Mouse (Mus musculus): ENCODE data around the gene Dll3. TPM values are rescaled to one million over a fixed set of nuclear protein-coding genes. Genes with fewer than 3 reads are reported as not detected.

Dll3 gene
- polyA plus RNA-seq (2012; rRNA removed), result 2.2 TPM in 2 replicates

DNA sequence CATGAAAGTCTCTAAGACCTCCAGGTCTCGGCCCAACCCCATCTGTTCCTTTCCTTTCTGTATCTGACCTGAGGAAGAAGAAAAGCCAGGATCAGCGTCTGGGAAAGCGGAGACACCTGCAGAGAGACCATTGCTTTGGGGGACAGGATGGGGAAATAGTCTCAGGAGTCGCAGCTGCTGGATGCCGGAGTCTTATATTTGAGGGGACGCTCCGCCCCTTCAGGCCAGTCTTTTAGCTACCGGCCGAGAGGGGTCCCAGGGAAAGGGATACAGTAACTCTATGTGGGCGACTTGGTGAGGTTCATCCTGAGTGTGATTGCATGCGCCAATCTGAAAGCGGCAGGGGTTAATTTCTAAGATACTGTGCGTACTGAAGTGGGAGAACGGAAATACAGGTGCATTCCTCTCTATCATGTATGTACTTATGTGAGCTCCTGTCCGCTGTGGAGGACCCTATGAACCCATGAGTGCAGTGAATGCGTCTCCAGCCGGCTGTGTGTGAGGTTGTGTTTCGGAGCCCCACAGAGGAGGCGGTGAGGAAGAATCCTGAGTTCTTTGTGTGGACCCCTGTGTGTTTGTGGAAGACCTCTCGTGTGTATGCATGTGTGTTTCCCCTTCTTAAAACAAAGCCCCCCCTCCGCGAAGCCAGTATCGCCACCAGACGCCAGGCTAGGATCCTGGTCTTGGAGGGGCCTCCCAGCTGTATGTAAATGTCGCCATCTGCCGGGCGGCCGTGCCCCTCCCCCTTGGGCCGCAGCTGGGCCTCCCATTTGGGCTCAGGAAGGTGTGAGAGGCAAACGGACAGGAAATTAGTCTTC lies at the start of gene Dll3:
Dll3 (minus strand) TSS at position 623 of the 818 bp plus-strand sequence.
- TF ChIP-seq CTCF (IDR thresholded peaks at IDR 0.05; ENCODE audit: extremely low read depth, insufficient read depth, low read length) (peak; percentile 19; the same call in 1 of the 2 replicates), POLR2A (IDR thresholded peaks at IDR 0.05; ENCODE audit: extremely low read depth, insufficient read depth, low read length) (no peak)
- Histone ChIP-seq H3K4me3 (ENCODE audit: insufficient read depth, low read length) (no peak within 1 kb of the TSS), H3K4me1 (ENCODE audit: control insufficient read depth, insufficient read depth, low read length) (no peaks in the 10 kb centered on the region), H3K27ac (ENCODE audit: insufficient read depth, low read length) (no peak within 1 kb of the TSS)

DNA sequence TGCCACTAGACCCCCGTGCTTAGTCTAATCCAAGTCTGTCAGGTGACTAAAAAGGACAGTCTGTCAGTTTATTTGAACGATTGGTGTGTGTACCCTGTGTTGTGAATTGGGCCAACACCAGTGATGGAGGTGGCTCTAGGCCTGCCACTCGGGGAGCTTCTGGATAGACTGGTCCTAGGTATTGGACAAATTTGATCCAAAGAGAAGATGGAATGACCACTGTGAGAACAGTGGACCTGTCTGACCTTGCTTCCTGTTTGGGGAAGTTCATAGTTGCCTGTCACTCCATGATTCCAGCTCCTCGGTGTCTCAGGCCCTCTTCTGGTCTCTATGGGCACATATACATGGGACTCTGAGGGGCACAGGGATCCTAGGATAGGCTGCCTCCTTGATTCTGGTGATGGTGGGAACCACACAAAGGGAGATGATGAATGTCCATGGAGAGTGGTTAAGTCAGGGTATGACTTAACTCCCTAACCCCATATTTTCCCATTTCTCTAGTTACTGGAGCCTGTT lies 49.7 kb upstream of the Dll3 start:
- Histone ChIP-seq H3K27ac (ENCODE audit: insufficient read depth, low read length) (no peak overlapping the region), H3K4me1 (ENCODE audit: control insufficient read depth, insufficient read depth, low read length) (no peaks in the 10 kb centered on the region), H3K4me3 (ENCODE audit: insufficient read depth, low read length) (peak overlapping the region; percentile 50; the same call in 1 of the 2 replicates)
- TF ChIP-seq CTCF (IDR thresholded peaks at IDR 0.05; ENCODE audit: extremely low read depth, insufficient read depth, low read length) (no peak), POLR2A (IDR thresholded peaks at IDR 0.05; ENCODE audit: extremely low read depth, insufficient read depth, low read length) (no peak)

DNA sequence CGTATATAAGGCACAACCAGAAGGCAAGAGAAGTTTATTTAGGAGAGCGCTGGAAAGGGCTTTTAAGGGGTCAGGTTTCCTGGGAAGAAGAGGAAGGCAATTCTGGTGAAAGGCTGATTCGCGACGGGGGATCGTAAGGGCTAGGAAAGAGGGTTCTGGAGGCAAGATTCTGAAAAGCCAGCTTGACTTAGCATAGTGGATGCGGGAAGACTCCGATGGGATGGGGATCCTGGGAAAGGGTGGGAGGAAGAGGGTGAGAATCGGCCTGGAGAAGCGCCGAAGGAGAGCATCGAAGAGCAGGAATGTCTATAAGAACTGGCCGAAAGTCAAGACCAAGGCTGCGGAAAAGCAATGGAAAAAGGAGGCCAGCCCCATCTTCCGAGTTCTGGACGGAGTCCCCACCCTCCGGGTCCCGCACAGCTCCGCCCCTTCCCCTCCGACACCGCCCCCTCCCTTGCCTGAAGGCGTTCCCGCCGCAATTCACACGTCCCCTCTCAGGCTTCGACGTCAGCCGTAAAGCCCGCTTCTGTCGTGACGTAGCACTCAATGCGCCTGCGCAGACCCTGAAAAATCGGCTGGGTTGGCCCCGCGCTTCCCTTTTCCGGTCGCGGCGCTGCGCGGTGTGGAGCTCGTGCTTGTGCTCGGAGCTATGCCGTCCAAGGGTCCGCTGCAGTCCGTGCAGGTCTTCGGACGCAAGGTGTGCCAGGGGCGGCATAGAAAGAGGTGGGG lies 48.3 kb upstream of the Dll3 start, which contains the start of gene Rps16:
Rps16 (plus strand) TSS at position 498 of the 729 bp plus-strand sequence.
- H3K27ac ChIP-seq (ENCODE audit: insufficient read depth, low read length), result peak within 1 kb of the TSS; percentile 44; the same call in 1 of the 2 replicates
- TF ChIP-seq CTCF (IDR thresholded peaks at IDR 0.05; ENCODE audit: extremely low read depth, insufficient read depth, low read length), result no peak
- peak; percentile 80 for TF ChIP-seq POLR2A (IDR thresholded peaks at IDR 0.05; ENCODE audit: extremely low read depth, insufficient read depth, low read length)
- H3K4me3 ChIP-seq (ENCODE audit: insufficient read depth, low read length), result peak within 1 kb of the TSS; percentile 50
- H3K4me1 ChIP-seq (ENCODE audit: control insufficient read depth, insufficient read depth, low read length), result no peaks in the 10 kb centered on the region

DNA sequence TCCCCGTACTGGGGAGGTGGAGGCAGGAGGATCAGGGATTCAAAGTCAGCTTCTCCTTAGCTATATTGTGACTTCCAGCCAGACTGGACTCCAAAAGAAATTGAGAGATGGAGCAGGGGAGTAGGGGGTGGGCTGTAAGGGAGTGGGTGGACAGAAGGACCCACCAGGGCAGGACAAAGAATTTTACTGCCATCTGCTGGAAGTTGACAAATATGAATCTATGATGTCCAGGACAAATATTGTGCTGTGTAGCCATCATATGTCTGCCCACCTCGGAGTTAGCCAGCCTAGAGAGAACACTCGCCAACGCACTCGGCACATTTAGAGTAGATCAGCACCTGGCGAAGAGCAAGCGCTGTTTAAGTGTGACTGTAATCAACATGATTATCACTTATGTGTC lies 46.6 kb upstream of the Dll3 start:
- no peak for TF ChIP-seq POLR2A (IDR thresholded peaks at IDR 0.05; ENCODE audit: extremely low read depth, insufficient read depth, low read length)
- TF ChIP-seq CTCF (IDR thresholded peaks at IDR 0.05; ENCODE audit: extremely low read depth, insufficient read depth, low read length), result no peak
- Histone ChIP-seq H3K4me3 (ENCODE audit: insufficient read depth, low read length) (no peak overlapping the region), H3K4me1 (ENCODE audit: control insufficient read depth, insufficient read depth, low read length) (no peaks in the 10 kb centered on the region), H3K27ac (ENCODE audit: insufficient read depth, low read length) (no peak overlapping the region)

DNA sequence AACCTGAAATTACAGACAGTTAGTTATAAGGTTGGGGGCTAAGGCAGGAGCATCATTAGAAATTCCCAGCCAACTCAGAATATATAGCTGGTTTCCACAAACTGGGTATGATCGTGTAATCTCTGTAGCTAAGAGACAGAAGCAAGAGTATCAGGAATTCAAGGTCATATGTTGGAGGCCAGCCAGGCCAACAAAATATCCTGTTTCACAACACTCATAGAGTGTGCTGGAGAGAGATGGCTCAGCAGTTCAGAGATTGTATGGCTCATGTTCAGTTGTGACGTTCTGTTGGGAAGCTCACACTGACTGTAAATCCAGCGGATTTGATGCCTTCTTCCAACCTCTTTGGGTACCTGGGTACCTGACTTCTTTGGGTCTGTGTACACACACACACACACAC lies 45.7 kb upstream of the Dll3 start:
- no peak for TF ChIP-seq CTCF (IDR thresholded peaks at IDR 0.05; ENCODE audit: extremely low read depth, insufficient read depth, low read length)
- no peak for TF ChIP-seq POLR2A (IDR thresholded peaks at IDR 0.05; ENCODE audit: extremely low read depth, insufficient read depth, low read length)
- Histone ChIP-seq H3K4me1 (ENCODE audit: control insufficient read depth, insufficient read depth, low read length) (no peaks in the 10 kb centered on the region), H3K27ac (ENCODE audit: insufficient read depth, low read length) (no peak overlapping the region), H3K4me3 (ENCODE audit: insufficient read depth, low read length) (no peak overlapping the region)

DNA sequence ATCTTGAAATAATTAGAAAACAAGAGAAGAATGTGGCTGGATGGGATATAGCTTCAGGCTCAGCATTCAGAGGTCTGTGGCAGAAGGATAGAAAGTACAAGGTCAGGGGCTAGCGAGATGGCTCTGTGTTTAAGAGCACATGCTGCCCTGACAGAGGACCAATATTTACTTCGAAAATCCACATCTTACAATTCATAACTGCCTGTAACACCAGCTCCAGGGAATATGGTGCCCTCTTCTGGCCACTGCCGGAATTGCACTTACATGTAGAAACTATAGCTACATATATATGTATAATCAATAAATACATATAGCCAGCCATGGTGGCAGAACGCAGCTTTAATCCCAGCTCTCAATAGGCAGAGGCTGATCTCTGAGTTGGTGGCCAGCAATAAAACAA lies 42.6 kb upstream of the Dll3 start:
- peak; percentile 68 for TF ChIP-seq CTCF (IDR thresholded peaks at IDR 0.05; ENCODE audit: extremely low read depth, insufficient read depth, low read length)
- TF ChIP-seq POLR2A (IDR thresholded peaks at IDR 0.05; ENCODE audit: extremely low read depth, insufficient read depth, low read length), result no peak
- H3K27ac ChIP-seq (ENCODE audit: insufficient read depth, low read length), result no peak overlapping the region
- H3K4me1 ChIP-seq (ENCODE audit: control insufficient read depth, insufficient read depth, low read length), result no peaks in the 10 kb centered on the region
- H3K4me3 ChIP-seq (ENCODE audit: insufficient read depth, low read length), result no peak overlapping the region

DNA sequence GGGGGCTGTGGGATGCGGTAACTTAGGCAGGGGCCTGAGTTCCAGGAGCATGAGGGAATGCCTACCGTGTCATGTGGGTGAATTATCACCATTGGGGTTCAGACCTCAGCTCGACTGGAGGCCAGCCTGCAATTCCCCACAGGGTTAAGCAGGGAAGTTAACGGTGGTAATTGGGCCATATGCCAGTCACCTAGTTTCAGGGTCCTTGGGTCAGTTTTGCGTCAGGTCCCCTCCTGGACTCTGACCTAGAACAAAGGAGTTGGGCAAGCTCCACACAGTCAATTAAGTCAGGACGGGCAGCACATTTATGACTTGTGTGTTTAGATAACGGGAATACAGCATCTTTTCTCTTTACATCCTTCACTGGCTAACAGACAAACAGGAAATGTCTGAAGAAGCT lies 39.3 kb upstream of the Dll3 start:
- H3K4me1 ChIP-seq (ENCODE audit: control insufficient read depth, insufficient read depth, low read length), result peaks cover 2% of the 10 kb centered on the region; the same call in 1 of the 2 replicates
- TF ChIP-seq POLR2A (IDR thresholded peaks at IDR 0.05; ENCODE audit: extremely low read depth, insufficient read depth, low read length) (no peak), CTCF (IDR thresholded peaks at IDR 0.05; ENCODE audit: extremely low read depth, insufficient read depth, low read length) (no peak)
- H3K4me3 ChIP-seq (ENCODE audit: insufficient read depth, low read length), result no peak overlapping the region
- no peak overlapping the region for H3K27ac ChIP-seq (ENCODE audit: insufficient read depth, low read length)

DNA sequence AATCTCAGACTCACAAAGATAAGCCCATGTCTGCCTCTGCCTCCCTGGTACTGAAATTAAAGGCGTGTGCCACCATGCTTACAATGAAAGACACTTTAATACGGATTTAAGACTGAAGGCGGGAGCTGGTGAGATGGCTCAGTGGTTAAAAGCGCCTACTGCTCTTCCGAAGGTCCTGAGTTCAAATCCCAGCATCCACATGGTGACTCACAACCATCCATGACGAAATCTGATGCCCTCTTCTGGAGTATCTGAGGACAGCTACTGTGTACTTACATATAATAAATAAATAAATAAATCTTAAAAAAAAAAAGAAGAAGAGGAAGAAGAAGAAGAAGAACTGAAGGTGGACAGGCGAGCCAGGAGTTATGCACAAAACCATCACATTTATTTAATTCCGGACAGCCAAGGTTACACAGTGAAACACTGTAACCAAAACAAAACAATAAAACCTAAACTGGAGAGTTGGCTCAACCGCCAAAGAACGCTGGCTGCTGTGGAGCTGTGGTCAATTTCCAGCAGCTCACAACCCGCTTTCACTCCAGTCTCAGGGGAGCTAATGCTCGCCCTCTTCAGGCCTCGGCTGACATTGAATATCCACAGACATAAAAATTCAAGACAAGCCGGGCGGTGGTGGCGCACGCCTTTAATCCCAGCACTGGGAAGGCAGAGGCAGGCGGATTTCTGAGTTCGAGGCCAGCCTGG lies 37.3 kb upstream of the Dll3 start:
- Histone ChIP-seq H3K27ac (ENCODE audit: insufficient read depth, low read length) (peak overlapping the region; percentile 25; the same call in 1 of the 2 replicates), H3K4me1 (ENCODE audit: control insufficient read depth, insufficient read depth, low read length) (peaks cover 2% of the 10 kb centered on the region; the same call in 1 of the 2 replicates), H3K4me3 (ENCODE audit: insufficient read depth, low read length) (peak overlapping the region; percentile 77)
- TF ChIP-seq CTCF (IDR thresholded peaks at IDR 0.05; ENCODE audit: extremely low read depth, insufficient read depth, low read length) (no peak), POLR2A (IDR thresholded peaks at IDR 0.05; ENCODE audit: extremely low read depth, insufficient read depth, low read length) (no peak)

Measured in cortical plate, adult 2 months (tissue).